Mouse (Mus musculus): ENCODE results near the gene Olfr1143.

GRCm38 (mm10) chr2:87776143-87776542 is 24.2 kb upstream of the Olfr1143 start:
- no peak for TF ChIP-seq CTCF (IDR thresholded peaks at IDR 0.05; ENCODE audit: borderline replicate concordance, insufficient read depth, low read depth, low read length)
- no peak for TF ChIP-seq POLR2A (IDR thresholded peaks at IDR 0.05; ENCODE audit: borderline replicate concordance, insufficient read depth, low read length)
